In the genomic region with DNA sequence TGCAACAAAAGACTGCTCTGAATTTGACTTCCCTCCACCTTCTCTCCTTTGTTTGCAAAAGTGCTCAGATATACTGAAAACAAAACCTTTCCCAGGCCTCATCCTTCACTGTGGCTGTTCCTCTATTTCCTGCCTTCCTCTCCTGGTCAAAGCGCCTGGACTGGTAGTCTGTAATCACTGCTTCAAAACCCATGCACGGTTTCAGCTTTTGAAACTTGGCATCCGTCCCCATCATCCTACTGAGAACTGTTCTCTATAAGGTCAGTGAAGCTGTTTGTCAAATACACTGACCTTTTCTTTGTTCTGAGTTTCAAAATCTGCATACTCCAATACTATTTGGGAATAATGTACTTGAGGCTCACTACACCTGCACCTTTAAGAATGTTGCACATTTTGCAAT, we compare ENCODE assay signal across 20 mouse cellular contexts.
"Had no signal": no experiment of that assay in that cellular context is flagged by ENCODE, and none has a peak within 500 bp of the region (broad histone marks: within the 10 kb centered on the region; RNA-seq: fewer than 3 reads in every experiment).

No protein-coding gene starts in this region.

- H3K9me3 ChIP-seq: kidney, embryonic 15.5 days; limb, embryonic 10.5 days; limb, embryonic 13.5 days; liver, embryonic 12.5 days; liver, embryonic 15.5 days; lung, embryonic 15.5 days; midbrain, embryonic 12.5 days; midbrain, embryonic 15.5 days; neural tube, embryonic 13.5 days; stomach, embryonic 15.5 days had no signal

- H3K9ac ChIP-seq: kidney, embryonic 15.5 days; limb, embryonic 13.5 days; liver, embryonic 12.5 days; liver, embryonic 15.5 days; lung, embryonic 15.5 days; midbrain, embryonic 12.5 days; midbrain, embryonic 15.5 days; neural tube, embryonic 13.5 days; stomach, embryonic 15.5 days had no signal

- H3K36me3 ChIP-seq: kidney, embryonic 15.5 days; limb, embryonic 10.5 days; limb, embryonic 13.5 days; liver, embryonic 12.5 days; liver, embryonic 15.5 days; lung, embryonic 15.5 days; midbrain, embryonic 12.5 days; midbrain, embryonic 15.5 days; neural tube, embryonic 13.5 days; stomach, embryonic 15.5 days had no signal

- H3K4me1 ChIP-seq: stomach, embryonic 15.5 days had no signal

- H3K27me3 ChIP-seq: kidney, embryonic 15.5 days; limb, embryonic 13.5 days; liver, embryonic 12.5 days; lung, embryonic 15.5 days; midbrain, embryonic 15.5 days; neural tube, embryonic 13.5 days; stomach, embryonic 15.5 days had no signal

- H3K27ac ChIP-seq: kidney, embryonic 15.5 days; limb, embryonic 10.5 days; limb, embryonic 13.5 days; liver, embryonic 12.5 days; liver, embryonic 15.5 days; lung, embryonic 15.5 days; macrophage; midbrain, embryonic 12.5 days; midbrain, embryonic 15.5 days; neural tube, embryonic 13.5 days; stomach, embryonic 15.5 days had no signal

- ATAC-seq: liver, embryonic 12.5 days; midbrain, embryonic 15.5 days had no signal

- H3K4me2 ChIP-seq: kidney, embryonic 15.5 days; limb, embryonic 13.5 days; liver, embryonic 12.5 days; liver, embryonic 15.5 days; lung, embryonic 15.5 days; midbrain, embryonic 12.5 days; midbrain, embryonic 15.5 days; neural tube, embryonic 13.5 days; stomach, embryonic 15.5 days had no signal

- H3K4me3 ChIP-seq: kidney, embryonic 15.5 days; limb, embryonic 10.5 days; limb, embryonic 13.5 days; liver, embryonic 12.5 days; liver, embryonic 15.5 days; lung, embryonic 15.5 days; midbrain, embryonic 12.5 days; midbrain, embryonic 15.5 days; neural tube, embryonic 13.5 days; stomach, embryonic 15.5 days had no signal

- DNase-seq: kidney, postnatal 10 days; kidney, postnatal 4 days; layer of hippocampus, adult 9-11 months; liver; lung, postnatal 10 days; retina, postnatal 1 day; right cerebral cortex, postnatal 25 days; spleen, adult 18-20 months; thymus, postnatal 25 days had no signal
